Mouse (Mus musculus) T-cell, adult 2 months (primary cell): ENCODE measurements around the gene Scimp.
"Not testable (repeated sequence)": the region's sequence is repeated elsewhere in the genome, so short reads cannot be mapped to it uniquely, and the experiment has no call there.

Experiments used
- DNase-seq: peaks from one replicate; pipeline ENCODE4 v3.0.0; 2022; ENCODE audit warnings: low spot score

Scimp gene

GRCm38 (mm10) chr11:70811471-70812240, 730 bp downstream of the Scimp start:
- no peak for DNase-seq

GRCm38 (mm10) chr11:70811041-70811440, 1.3 kb downstream of the Scimp start:
- DNase-seq, result no peak

DNA sequence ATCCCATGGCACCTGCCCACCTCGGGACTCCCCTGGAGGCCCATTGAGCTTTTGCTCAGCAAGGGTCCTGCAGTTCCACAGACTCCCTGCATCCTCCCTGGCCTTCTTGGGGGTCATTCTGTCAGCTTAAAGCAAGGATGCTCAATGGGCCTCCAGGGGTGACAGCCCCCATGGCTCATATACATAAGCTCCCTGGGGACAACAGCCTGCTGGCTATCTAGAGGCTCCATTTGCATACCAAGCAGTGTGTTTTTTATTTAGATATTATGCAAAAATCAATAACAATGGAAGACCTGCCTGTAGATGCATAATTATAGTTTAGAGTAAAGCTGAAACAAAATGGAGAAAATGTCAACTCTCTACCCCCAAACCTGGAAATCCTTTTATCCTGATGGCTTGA, 3.4 kb downstream of the Scimp start:
- DNase-seq, result no peak

- DNase-seq, result no peak
These were observed 4.3 kb downstream of the Scimp start for GRCm38 (mm10) chr11:70808101-70808500.

GRCm38 (mm10) chr11:70807630-70808029, 4.8 kb downstream of the Scimp start:
- no peak for DNase-seq

DNA sequence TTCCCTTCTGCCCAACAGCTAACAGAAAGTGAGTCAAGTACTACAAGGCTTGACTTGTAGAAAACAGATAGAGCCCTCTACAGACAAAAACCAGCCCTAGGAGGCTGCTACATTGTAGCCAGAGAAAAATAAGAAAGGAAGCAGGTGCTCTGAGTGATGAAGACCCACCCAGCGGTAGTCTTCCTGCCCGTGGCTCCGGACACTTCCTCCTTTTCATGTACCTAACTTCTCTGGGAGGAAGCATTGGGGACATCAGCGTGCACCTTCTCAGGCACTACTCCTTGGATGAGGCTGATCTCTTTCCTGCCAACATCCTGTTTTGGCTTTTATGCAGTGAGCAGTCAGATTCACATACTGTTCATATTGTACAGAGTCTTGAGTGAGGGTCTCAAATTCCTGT, 5.7 kb downstream of the Scimp start:
- no peak for DNase-seq

GRCm38 (mm10) chr11:70805641-70806175, 6.7 kb downstream of the Scimp start:
- peak; percentile 7 for DNase-seq

- no peak for DNase-seq
These were observed 8.0 kb downstream of the Scimp start for GRCm38 (mm10) chr11:70804395-70804794.

- peak; percentile 67 for DNase-seq
These were observed 8.6 kb downstream of the Scimp start for GRCm38 (mm10) chr11:70803711-70804200.

DNA sequence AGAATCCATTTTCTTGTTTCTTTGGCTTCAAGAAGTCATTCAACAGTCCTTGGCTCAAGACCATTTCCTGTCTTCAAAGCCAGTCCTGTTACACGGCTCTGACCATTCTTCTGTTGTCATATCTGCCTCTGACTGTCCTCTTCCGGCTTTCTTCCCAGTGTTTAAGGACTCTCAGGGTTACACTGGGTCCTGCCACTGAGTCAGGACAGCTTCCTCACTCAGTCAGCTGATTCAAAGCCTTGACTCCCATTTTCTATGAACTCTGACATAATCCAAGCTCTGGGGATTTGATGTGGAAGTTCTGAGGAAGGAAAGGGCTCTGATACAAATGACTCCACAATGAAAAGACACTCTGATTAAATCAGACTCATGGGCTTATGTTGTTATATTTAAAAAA, 9.5 kb downstream of the Scimp start:
- no peak for DNase-seq

DNA sequence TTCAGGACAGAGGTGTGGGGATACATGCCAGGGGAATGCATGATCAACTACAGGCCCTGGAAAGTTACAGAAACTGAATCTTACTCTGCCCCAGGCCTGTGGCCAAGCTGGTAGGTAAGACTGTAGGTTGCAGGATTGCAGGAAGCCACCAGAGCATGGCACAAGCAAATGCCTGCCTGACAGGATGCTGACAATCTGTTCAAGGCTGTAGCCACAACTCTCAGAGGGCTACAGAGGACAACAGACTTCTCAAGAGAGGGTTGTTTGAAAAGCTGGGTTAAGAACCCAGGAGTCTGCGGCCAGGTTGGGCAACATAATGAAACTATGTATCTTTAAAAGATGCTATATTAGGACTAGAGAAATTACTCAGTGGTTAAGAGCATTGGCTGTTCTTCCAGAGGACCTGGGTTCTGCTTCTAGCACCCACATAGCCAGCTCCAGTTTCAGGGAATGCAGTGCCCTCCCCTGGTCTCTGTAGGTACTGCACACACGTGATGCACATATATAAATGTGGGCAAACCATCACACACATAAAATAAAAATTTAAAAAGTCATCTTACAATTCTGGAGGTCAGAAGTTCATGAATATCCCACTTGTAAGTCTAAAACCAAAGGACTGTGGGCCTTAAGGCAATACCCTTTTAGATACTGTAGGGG, 10.1 kb downstream of the Scimp start:
- no peak for DNase-seq

DNA sequence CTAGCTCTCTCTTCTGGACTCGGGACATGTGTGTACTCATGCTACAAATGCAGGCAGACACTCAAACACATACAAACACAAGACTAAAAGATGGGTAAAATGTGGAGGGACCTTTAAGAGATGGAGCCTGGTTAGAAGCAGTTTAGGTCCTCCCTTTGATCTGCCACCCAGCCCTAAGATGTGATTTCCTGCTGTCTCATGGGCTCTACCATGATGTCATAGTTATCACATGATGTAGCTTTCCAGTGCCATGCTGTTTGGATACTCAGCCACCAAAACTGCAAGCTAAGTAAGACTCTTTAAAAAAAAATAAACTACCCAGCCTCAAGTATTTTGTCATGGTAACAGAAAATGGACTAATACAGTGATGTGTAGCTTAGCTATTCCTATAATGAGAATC, 20.0 kb downstream of the Scimp start:
- peak; percentile 71 for DNase-seq

DNA sequence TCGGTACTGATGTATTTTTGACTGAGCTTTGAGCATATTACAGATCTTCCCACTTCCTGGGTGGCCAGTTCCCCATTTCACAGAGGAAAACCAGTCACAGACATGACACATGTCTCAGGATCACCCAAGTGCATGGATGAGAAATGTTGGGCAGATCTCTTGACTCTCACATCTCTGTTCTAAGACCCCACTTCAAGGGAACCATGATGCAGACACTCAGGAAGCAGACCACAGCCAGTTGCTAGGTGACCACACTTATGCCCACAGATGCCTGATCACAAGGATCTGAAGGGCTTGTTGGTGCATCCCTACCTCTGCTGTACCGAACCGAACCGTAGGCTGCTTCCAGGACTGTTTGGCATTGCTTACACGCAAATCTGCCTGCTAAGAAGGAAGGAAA, 20.7 kb downstream of the Scimp start:
- DNase-seq, result peak; percentile 51

DNA sequence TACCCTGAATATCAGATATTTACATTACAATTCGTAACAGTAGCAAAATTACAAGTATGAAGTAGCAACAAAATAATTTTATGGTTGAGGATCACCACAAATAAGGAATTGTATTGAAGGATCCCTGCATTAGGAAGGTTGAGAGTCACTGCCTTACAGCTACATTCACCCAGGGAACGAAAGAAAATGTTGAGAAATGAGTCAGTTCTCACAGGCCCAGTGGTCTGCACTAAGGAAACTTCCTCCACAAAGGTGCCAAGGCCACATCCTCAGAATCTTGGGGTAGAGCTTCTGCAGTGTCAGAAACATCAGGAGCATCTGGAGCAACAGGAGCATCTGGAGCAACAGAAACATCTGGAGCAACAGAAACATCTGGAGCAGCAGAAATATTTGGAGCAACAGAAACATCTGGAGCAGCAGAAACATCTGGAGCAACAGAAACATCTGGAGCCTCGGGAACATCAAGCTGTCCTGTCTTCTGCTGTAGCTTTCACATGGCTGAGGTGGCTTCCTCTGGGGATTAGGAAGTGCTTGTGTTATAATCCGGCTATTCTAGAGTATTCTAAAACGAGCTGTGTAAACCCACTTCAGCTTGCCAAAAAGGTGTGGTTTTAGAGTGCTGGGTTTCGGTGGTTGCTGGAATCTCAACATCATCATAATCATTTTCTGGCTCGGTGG, 21.4 kb downstream of the Scimp start:
- no peak for DNase-seq

- peak; percentile 55 for DNase-seq
These were observed 22.0 kb downstream of the Scimp start for GRCm38 (mm10) chr11:70790426-70790825.

- DNase-seq, result peak; percentile 60
These were observed 23.3 kb downstream of the Scimp start for GRCm38 (mm10) chr11:70788972-70789655.

DNA sequence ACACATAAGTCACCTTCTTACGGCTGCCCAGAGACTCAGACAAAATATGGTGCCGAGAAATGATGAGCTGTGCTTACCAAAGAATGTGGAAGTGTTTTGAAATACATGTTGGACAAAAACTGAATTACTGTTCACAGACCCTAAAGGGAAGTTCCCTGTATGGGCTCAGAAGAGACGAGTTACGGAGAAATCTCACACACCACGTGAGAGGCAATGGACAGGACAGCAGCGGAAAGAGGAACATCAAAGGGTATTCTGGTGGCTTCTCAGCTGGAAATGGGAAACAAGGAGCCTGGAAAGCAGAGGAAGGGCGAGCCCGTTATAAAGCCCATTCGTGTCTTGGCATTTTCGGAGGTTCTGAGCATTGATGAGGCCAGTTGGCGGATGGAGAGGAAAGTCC, 25.3 kb downstream of the Scimp start:
- DNase-seq, result no peak

DNA sequence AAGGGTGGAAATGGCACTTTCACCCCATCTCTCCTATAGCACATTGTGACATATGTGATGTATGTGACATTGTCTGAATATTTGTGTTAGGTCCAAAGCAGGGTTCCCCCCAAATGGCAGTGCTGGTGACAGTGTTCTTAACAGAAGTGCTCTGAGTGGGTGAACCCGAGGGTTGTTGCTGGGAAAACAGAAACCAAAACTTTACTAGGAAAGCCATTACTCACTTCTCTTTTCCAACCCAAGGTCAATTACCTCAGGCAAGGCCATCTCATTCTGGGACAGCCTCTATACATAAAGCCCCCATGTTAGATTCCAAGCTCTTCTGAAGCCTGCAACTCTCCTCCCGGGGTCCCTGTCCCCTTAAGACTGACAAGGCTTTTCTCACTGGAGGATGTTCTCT, 26.5 kb downstream of the Scimp start:
- no peak for DNase-seq

DNA sequence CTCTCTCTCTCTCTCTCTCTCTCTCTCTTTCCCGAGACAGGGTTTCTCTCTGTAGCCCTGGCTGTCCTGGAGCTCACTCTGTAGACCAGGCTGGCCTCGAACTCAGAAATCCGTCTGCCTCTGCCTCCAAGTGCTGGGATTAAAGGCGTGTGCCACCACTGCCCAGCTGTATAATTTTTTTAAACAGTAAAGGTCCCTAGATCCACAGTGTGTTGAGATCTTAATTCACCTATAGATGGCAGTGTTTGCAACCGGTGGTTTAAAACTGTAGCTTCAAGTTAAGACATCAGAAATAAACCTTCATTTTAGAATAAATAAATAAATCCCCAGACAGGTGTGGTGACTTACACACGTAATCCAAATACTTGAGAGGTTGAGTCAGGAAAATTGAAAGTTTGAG, 34.3 kb downstream of the Scimp start:
- not testable (repeated sequence) for DNase-seq

DNA sequence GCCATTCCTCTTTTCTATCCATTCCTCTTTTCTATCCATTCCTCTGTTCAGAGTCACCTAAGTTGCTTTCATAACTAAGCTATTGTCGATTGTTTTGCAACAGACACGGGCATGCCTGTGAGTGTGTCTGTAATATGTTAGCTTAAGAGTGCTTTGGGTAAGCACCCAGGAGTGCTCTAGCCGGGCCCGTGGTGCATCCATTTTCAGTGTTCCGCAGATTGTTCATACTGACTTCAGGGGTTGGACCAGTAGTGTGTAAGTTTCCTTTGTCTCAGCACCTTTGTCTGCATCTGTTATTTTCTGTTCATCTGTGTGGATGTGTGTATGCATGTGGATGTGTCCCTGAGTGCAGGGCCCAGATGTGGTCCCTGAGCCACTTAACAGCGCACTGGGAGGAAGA, 34.8 kb downstream of the Scimp start:
- DNase-seq, result no peak

GRCm38 (mm10) chr11:70776830-70777571, 35.4 kb downstream of the Scimp start:
- DNase-seq, result peak; percentile 81
